Mouse (Mus musculus) spleen, adult 2 months (tissue): ENCODE measurements around the gene Zfp655.

Experiments used
- CTCF ChIP-seq: fragments of 200-500 bp; IDR thresholded peaks from 2 replicates; pipeline ENCODE4 v1.5.1; 2011; ENCODE audit warnings: mild to moderate bottlenecking, inconsistent platforms; ENCODE audit not compliant: insufficient read depth, insufficient read length, insufficient replicate concordance; ENCODE audit errors: extremely low read depth
- POLR2A ChIP-seq: fragments of 200-500 bp; IDR thresholded peaks from 2 replicates; pipeline ENCODE4 v1.6.1; 2011; ENCODE audit warnings: low read depth, low read length, inconsistent platforms

- TF ChIP-seq CTCF (no peak), POLR2A (no peak)
These were observed 56.9 kb downstream of the Zfp655 start for GRCm38 (mm10) chr5:145288382-145288781.
